Mouse (Mus musculus): ENCODE data around the gene Foxp2. TPM values are rescaled to one million over a fixed set of nuclear protein-coding genes. Genes with fewer than 3 reads are reported as not detected.

Gene Foxp2
- 2.3 and 2.8 TPM in 2 replicates for polyA plus RNA-seq (2015; fragmentation: Nextera tagmentation; extraction: Ambion mirVana)

DNA sequence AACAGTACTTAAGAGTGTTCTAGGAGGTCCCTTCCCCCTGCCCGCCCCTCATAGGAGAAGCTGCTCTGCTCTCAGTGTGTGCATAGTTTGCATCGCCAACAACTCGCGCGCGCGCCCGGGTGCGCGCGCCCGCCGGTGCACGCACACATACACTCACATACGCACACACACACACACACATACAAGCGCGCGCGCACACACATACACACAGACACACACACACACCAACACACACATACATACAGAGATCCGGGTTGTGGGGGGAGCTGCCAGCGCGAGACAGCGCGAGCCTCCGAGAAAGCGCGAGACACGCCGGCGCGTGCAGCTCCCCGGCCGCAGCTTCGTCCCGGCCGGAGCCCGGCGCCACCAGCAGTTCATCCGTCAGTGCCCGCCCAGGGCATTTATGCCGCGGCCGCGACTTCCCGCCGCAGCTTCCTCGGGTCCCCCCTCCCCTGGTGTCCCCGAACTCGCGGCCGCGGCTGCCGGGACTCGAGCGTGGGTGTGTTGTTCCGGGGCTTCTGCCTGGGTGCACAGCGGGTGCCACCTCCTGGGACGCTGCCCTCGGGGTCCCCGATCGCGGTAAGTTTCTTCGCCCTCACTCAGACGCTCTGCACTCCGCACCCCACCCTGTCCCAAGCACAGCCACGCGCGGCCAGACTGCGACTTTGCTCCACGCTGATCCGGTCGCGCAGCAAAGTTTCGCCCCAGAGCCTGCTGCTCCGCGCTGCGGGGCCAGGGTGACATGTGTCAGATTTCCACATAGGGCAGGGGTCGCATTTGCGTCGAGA is at the start of gene Foxp2:
Gene Foxp2, plus strand, starts transcription at position 167 of the 788 bp plus-strand sequence.

Small RNA genes lying within 50 kb of the gene (microRNA-seq; reads per million reads assigned to microRNA genes)
- 0 reads per million in 2 experiments for gene Gm25470

Other genes with a start within 250 kb of the Foxp2 start
- gene Ppp1r3a, start 146.1 kb upstream of the Foxp2 start, polyA plus RNA-seq (2015; fragmentation: Nextera tagmentation; extraction: Ambion mirVana): 19.3 and 28.6 TPM in 2 replicates

All from skeletal muscle tissue, postnatal 0 days (tissue).